Mouse (Mus musculus) liver, adult 2 months (tissue): ENCODE measurements around the gene Krtap4-6.

Source experiments
- CTCF ChIP-seq: fragments of 200-500 bp; IDR thresholded peaks from 2 replicates; pipeline ENCODE4 v1.5.1; 2011; ENCODE audit warnings: low read depth, low read length, control low read depth
- POLR2A ChIP-seq: fragments of 200-500 bp; IDR thresholded peaks from 2 replicates; pipeline ENCODE4 v1.6.1; 2011; ENCODE audit warnings: low read length, control low read depth; ENCODE audit not compliant: insufficient read depth; ENCODE audit errors: extremely low read depth

GRCm38 (mm10) chr11:99646444-99646843, 19.3 kb downstream of the Krtap4-6 start:
- TF ChIP-seq CTCF: no peak
- no peak for TF ChIP-seq POLR2A
